Mouse (Mus musculus) stomach, postnatal 0 days (tissue): ENCODE data around the gene Shld1.

Experiments
- CTCF ChIP-seq: IDR thresholded peaks from 2 replicates; pipeline ENCODE4 v1.5.1; 2016; ENCODE audit warnings: antibody characterized with exemption, low read depth, mild to moderate bottlenecking, moderate library complexity
- EP300 ChIP-seq: optimal IDR thresholded peaks from 2 replicates; pipeline ENCODE3; 2016; ENCODE audit warnings: antibody characterized with exemption

GRCm38 (mm10) chr2:132672121-132672520 is 14.6 kb upstream of the Shld1 start:
- TF ChIP-seq CTCF: no peak
- no peak for TF ChIP-seq EP300
